Mouse (Mus musculus): ENCODE results near the gene Tcl1. TPM values are rescaled to one million over a fixed set of nuclear protein-coding genes. Genes with fewer than 3 reads are reported as not detected.
"Not testable (repeated sequence)": the region's sequence is repeated elsewhere in the genome, so short reads cannot be mapped to it uniquely, and the experiment has no call there.

Tcl1 gene
- polyA plus RNA-seq, 1 experiment from 2014 or later = not detected

DNA sequence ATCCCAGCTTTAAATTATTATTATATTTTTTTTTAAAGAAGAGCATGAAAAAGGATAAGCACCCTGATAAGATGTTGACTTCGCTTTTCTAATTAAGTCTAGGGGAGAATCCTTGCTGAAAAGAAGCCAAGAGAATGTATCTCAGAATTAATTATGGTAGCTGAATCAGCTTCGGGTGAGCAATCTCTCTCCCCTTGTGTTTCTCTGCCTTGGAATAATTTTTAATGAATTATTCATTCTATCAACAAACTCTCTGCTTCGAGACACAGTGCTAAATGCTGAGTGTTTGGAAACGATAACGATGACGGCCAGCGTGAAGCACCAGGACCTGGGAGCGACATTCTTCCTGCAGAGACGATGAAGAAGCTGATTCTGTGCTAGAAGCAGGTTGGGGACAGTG is 16.5 kb upstream of the Tcl1 start:
- H3K4me1 ChIP-seq (replicated peaks; ENCODE audit: control insufficient read depth, insufficient read depth, low read length) = no peaks in the 10 kb centered on the region
- H3K27ac ChIP-seq (ENCODE audit: low read depth) = no peak overlapping the region
- no peak for DNase-seq (ENCODE audit: low spot score)

DNA sequence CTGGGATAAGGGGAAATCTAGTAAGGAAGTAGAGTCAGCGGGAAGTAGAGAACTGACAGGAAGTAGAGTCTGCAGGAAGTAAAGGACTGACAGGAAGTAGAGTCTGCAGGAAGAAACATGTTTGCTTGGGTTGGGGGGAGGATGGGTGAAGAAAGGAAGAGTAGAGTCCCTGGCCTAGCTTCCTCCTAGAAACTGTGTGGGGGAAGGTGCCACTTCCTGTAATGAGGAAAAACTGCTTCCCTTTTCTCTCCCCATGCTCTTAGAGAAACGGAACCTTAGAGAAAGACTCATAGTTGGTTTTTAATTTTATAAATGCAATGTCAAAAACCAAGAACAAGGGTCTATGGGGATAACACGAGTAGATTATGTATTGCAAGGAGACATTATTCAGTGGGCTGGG is 12.5 kb upstream of the Tcl1 start:
- ATAC-seq (replicated peaks; ENCODE audit: low FRiP score, low TSS enrichment, low read depth) (no peak), DNase-seq (ENCODE audit: low spot score) (no peak)
- Histone ChIP-seq H3K4me1 (replicated peaks; ENCODE audit: control insufficient read depth, insufficient read depth, low read length) (no peaks in the 10 kb centered on the region), H3K9ac (ENCODE audit: low read length) (no peak overlapping the region), H3K9me3 (ENCODE audit: control insufficient read depth, low read length) (no peaks in the 10 kb centered on the region), H3K4me3 (ENCODE audit: low read depth, low read length) (no peak overlapping the region), H3K27me3 (replicated peaks; ENCODE audit: control insufficient read depth, insufficient read depth, low read length) (no peaks in the 10 kb centered on the region), H3K4me2 (ENCODE audit: low read length) (no peak overlapping the region), H3K27ac (ENCODE audit: low read depth) (no peak overlapping the region), H3K36me3 (ENCODE audit: control insufficient read depth, insufficient read depth, low read length) (no peaks in the 10 kb centered on the region)
- WGBS = 80% methylated on average over 3 of the region's 3 CpGs

More for the DNA sequence above, 16.5 kb upstream of the Tcl1 start:
- Histone ChIP-seq H3K9ac (ENCODE audit: low read length) (no peak overlapping the region), H3K9me3 (ENCODE audit: control insufficient read depth, low read length) (no peaks in the 10 kb centered on the region), H3K4me2 (ENCODE audit: low read length) (no peak overlapping the region), H3K36me3 (ENCODE audit: control insufficient read depth, insufficient read depth, low read length) (no peaks in the 10 kb centered on the region), H3K4me3 (ENCODE audit: low read depth, low read length) (no peak overlapping the region), H3K27me3 (replicated peaks; ENCODE audit: control insufficient read depth, insufficient read depth, low read length) (no peaks in the 10 kb centered on the region)
- whole genome bisulfite sequencing = 87% methylated on average over 9 of the region's 9 CpGs
- ATAC-seq (replicated peaks; ENCODE audit: low FRiP score, low TSS enrichment, low read depth) = no peak

DNA sequence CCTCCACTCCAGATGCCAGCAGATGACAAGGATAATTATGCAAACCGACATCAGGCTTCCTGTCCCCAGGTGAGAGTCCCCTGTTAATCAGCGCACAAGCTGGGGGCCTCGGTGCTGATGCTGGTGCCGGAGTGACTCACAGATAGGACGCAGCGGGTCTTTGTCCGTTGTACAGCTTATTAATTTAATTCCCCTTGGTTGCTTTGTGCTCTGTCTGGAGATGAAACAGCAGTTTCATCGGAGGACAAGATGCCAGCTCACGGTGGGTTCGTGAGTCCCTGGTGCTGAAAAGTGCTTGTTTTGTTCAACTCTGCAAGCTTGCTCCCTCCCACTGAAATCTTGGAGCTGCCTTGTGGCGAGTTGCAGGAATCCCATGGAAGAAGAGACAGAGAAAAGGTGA is 11.8 kb upstream of the Tcl1 start:
- no peaks in the 10 kb centered on the region for H3K27me3 ChIP-seq (replicated peaks; ENCODE audit: control insufficient read depth, insufficient read depth, low read length)
- H3K9ac ChIP-seq (ENCODE audit: low read length) = no peak overlapping the region
- ATAC-seq (replicated peaks; ENCODE audit: low FRiP score, low TSS enrichment, low read depth) (no peak), DNase-seq (ENCODE audit: low spot score) (no peak)
- H3K9me3 ChIP-seq (ENCODE audit: control insufficient read depth, low read length) = no peaks in the 10 kb centered on the region
- no peak overlapping the region for H3K27ac ChIP-seq (ENCODE audit: low read depth)
- H3K36me3 ChIP-seq (ENCODE audit: control insufficient read depth, insufficient read depth, low read length) = no peaks in the 10 kb centered on the region
- H3K4me2 ChIP-seq (ENCODE audit: low read length) = no peak overlapping the region
- 57% methylated on average over 11 of the region's 11 CpGs for WGBS
- no peaks in the 10 kb centered on the region for H3K4me1 ChIP-seq (replicated peaks; ENCODE audit: control insufficient read depth, insufficient read depth, low read length)
- H3K4me3 ChIP-seq (ENCODE audit: low read depth, low read length) = no peak overlapping the region

DNA sequence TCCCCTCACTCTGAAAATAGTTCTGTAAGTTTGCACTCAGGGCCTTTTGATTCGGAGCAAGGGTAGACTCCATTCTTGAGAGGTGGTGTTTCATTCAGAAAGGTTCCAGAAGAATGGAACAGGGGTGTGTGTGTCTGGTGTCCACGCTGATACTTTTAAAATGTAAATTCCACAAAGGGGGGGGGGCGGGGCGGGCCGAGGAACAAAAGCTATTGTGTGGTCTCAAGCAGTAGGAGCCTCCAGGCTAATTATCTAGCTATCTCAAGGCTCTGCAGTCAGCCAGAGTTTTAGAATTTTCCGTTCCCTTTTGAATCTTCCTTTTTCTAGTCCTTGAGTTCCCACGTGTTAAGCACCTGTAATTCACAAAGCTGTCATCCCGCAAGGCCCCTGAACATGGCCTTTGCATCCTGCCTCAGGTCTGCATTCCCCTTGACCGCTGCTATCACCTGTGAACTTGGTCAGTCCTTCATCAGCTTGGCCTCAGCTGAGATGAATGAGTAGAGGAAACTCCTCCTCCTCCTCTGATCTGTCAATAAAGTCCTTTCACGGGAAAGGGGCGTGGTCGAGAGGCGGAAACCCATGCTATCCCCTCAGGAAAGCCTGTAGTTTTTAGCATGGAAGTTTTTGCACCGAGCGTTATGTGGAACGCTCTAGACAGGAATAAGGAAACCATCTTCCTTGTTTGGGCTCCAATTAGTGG is 2.2 kb upstream of the Tcl1 start:
- Histone ChIP-seq H3K4me1 (replicated peaks; ENCODE audit: control insufficient read depth, insufficient read depth, low read length) (no peaks in the 10 kb centered on the region), H3K36me3 (ENCODE audit: control insufficient read depth, insufficient read depth, low read length) (no peaks in the 10 kb centered on the region), H3K4me2 (ENCODE audit: low read length) (no peak overlapping the region), H3K9me3 (ENCODE audit: control insufficient read depth, low read length) (no peaks in the 10 kb centered on the region), H3K27ac (ENCODE audit: low read depth) (no peak overlapping the region), H3K9ac (ENCODE audit: low read length) (no peak overlapping the region), H3K4me3 (ENCODE audit: low read depth, low read length) (no peak overlapping the region), H3K27me3 (replicated peaks; ENCODE audit: control insufficient read depth, insufficient read depth, low read length) (no peaks in the 10 kb centered on the region)
- ATAC-seq (replicated peaks; ENCODE audit: low FRiP score, low TSS enrichment, low read depth) (no peak), DNase-seq (ENCODE audit: low spot score) (no peak)
- 58% methylated on average over 16 of the region's 16 CpGs for WGBS

DNA sequence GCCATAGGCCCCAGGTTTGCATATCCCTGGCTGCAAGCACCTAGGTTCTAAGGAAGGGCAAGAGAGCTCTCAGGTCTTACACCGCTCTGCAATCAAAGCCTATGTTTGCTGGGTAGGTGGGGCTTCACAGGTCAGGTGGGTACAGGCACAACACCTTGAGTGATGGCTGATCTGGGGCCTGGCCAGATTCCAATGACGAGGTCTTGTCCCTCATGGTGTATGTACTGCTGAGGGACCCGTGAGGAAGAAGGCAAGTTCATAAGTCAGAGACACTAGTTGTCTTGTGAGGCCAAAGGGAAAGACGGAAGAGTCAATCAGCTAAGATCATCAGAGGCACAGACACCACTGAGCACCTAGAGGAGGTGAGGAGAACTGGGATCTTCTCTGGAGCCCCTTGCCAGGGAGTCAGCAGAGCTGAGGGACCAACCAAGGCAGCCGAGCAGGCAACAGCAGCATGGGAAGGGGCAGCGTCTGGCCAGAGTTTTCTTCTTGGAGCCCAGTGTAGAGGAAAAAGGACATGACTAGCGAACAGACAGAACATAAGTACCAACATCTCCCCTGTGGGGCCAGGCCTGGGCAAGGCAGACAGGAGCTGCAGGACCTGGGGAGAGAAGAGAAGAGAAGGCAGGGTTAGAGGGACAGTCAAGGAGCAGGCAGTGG is 5.4 kb downstream of the Tcl1 start:
- Histone ChIP-seq H3K36me3 (ENCODE audit: control insufficient read depth, insufficient read depth, low read length) (no peaks in the 10 kb centered on the region), H3K4me2 (ENCODE audit: low read length) (no peak overlapping the region), H3K4me3 (ENCODE audit: low read depth, low read length) (no peak overlapping the region), H3K27ac (ENCODE audit: low read depth) (no peak overlapping the region), H3K27me3 (replicated peaks; ENCODE audit: control insufficient read depth, insufficient read depth, low read length) (no peaks in the 10 kb centered on the region), H3K4me1 (replicated peaks; ENCODE audit: control insufficient read depth, insufficient read depth, low read length) (no peaks in the 10 kb centered on the region), H3K9ac (ENCODE audit: low read length) (no peak overlapping the region), H3K9me3 (ENCODE audit: control insufficient read depth, low read length) (no peaks in the 10 kb centered on the region)
- no peak for ATAC-seq (replicated peaks; ENCODE audit: low FRiP score, low TSS enrichment, low read depth)
- WGBS = 80% methylated on average over 7 of the region's 7 CpGs
- DNase-seq (ENCODE audit: low spot score) = no peak

DNA sequence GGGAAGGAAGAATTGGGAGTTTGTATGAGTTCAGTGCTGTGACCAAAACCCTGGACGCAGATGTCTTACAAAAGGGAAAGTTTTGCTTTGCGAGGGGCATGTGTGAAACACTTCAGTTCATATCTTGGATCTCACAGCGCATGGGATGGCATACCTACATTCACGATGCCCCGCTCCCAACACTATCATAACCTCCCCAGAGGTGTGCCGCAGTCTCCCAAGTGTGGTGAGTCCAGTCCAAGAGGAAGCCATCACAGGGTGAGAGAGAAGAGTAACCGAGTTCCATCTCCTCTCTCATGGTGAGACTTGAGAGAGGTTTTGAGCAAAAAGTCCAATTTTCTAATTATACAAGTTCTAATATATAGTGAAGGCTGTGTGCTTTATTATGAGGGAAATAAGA is 13.4 kb downstream of the Tcl1 start:
- H3K27ac ChIP-seq (ENCODE audit: low read depth) = no peak overlapping the region
- DNase-seq (ENCODE audit: low spot score) = no peak
- 90% methylated on average over 7 of the region's 7 CpGs for WGBS
- no peaks in the 10 kb centered on the region for H3K36me3 ChIP-seq (ENCODE audit: control insufficient read depth, insufficient read depth, low read length)
- H3K9me3 ChIP-seq (ENCODE audit: control insufficient read depth, low read length) = no peaks in the 10 kb centered on the region
- no peaks in the 10 kb centered on the region for H3K27me3 ChIP-seq (replicated peaks; ENCODE audit: control insufficient read depth, insufficient read depth, low read length)
- no peak for ATAC-seq (replicated peaks; ENCODE audit: low FRiP score, low TSS enrichment, low read depth)
- H3K4me3 ChIP-seq (ENCODE audit: low read depth, low read length) = no peak overlapping the region
- H3K9ac ChIP-seq (ENCODE audit: low read length) = no peak overlapping the region
- H3K4me2 ChIP-seq (ENCODE audit: low read length) = no peak overlapping the region
- H3K4me1 ChIP-seq (replicated peaks; ENCODE audit: control insufficient read depth, insufficient read depth, low read length) = no peaks in the 10 kb centered on the region

DNA sequence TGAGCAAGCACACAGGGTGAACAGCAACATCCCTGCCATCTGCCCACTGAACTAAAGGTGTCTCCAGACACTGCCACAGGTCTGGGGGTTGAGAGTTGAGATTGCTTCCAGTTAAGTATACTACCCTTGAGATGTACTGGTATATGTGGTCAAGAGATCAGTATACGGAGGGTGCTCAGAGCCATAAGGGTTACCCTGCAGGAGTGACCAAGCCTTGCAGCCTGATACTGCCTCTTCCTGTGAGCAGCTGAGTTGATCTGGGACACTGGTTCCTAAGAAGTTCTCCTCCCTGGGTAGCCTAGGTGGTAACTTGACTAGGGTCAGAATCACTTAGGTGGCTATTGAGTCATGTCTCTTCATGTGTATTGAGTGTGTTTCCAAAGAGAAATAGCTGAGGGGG is 14.2 kb downstream of the Tcl1 start:
- Histone ChIP-seq H3K27ac (ENCODE audit: low read depth) (no peak overlapping the region), H3K4me2 (ENCODE audit: low read length) (no peak overlapping the region), H3K36me3 (ENCODE audit: control insufficient read depth, insufficient read depth, low read length) (no peaks in the 10 kb centered on the region), H3K9me3 (ENCODE audit: control insufficient read depth, low read length) (no peaks in the 10 kb centered on the region), H3K4me3 (ENCODE audit: low read depth, low read length) (no peak overlapping the region), H3K4me1 (replicated peaks; ENCODE audit: control insufficient read depth, insufficient read depth, low read length) (no peaks in the 10 kb centered on the region), H3K27me3 (replicated peaks; ENCODE audit: control insufficient read depth, insufficient read depth, low read length) (no peaks in the 10 kb centered on the region), H3K9ac (ENCODE audit: low read length) (no peak overlapping the region)
- 83% methylated on average over 1 of the region's 1 CpGs for WGBS
- no peak for ATAC-seq (replicated peaks; ENCODE audit: low FRiP score, low TSS enrichment, low read depth)
- DNase-seq (ENCODE audit: low spot score) = no peak

DNA sequence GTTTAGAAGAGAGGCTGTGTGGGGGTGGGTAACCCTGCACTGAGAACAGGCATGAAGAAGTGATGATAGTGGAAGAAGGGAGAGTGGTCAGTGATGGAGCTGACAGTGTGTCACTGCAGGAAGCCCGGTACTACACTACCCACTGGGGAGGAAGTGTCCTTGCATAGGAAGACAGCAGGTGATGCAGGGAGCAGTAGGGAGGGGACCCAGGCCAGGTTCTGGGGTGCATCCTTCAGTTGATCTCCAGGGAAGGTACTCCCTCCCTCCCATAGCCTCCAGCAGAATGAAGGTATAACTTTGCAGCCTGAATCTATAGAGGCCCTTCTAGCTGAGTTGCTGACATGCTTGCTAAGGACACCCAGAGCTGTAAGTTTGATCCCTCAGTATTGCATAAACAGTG is 15.5 kb downstream of the Tcl1 start:
- Histone ChIP-seq H3K9ac (ENCODE audit: low read length) (no peak overlapping the region), H3K9me3 (ENCODE audit: control insufficient read depth, low read length) (no peaks in the 10 kb centered on the region), H3K36me3 (ENCODE audit: control insufficient read depth, insufficient read depth, low read length) (no peaks in the 10 kb centered on the region), H3K4me2 (ENCODE audit: low read length) (no peak overlapping the region), H3K27me3 (replicated peaks; ENCODE audit: control insufficient read depth, insufficient read depth, low read length) (no peaks in the 10 kb centered on the region), H3K4me3 (ENCODE audit: low read depth, low read length) (no peak overlapping the region), H3K27ac (ENCODE audit: low read depth) (no peak overlapping the region), H3K4me1 (replicated peaks; ENCODE audit: control insufficient read depth, insufficient read depth, low read length) (no peaks in the 10 kb centered on the region)
- 69% methylated on average over 1 of the region's 1 CpGs for WGBS
- DNase-seq (ENCODE audit: low spot score) (no peak), ATAC-seq (replicated peaks; ENCODE audit: low FRiP score, low TSS enrichment, low read depth) (no peak)

DNA sequence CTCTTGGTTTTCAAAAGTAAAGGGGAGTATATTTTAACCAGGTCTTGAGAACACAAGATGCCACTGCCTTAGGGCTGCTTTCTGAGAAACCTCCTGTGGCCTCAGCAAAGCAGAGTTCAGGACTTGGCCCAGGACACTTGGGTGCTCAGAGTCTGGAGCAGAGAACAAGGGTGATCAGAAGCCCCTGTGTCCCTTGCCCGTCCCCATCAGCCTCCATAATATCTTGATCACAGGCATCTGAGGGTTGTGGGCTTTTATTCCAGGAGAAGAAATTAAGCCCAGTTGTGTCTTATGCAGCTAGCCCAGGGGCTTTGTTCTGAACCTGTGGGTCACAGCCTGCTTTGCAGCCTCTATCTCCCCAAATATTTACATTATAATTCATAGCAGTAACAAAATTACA is 20.9 kb downstream of the Tcl1 start, which contains the start of gene Tcl1b4:
Gene Tcl1b4 (plus strand): TSS at position 301 of the 400 bp plus-strand sequence.
- not testable (repeated sequence) for H3K36me3 ChIP-seq (ENCODE audit: control insufficient read depth, insufficient read depth, low read length); H3K9me3 ChIP-seq (ENCODE audit: control insufficient read depth, low read length); H3K9ac ChIP-seq (ENCODE audit: low read length); H3K4me1 ChIP-seq (replicated peaks; ENCODE audit: control insufficient read depth, insufficient read depth, low read length); DNase-seq (ENCODE audit: low spot score); H3K27ac ChIP-seq (ENCODE audit: low read depth); H3K4me3 ChIP-seq (ENCODE audit: low read depth, low read length); H3K4me2 ChIP-seq (ENCODE audit: low read length); H3K27me3 ChIP-seq (replicated peaks; ENCODE audit: control insufficient read depth, insufficient read depth, low read length); ATAC-seq (replicated peaks; ENCODE audit: low FRiP score, low TSS enrichment, low read depth)
- WGBS = 92% methylated on average over 1 of the region's 1 CpGs
